Mouse (Mus musculus) CH12.LX (cell line): ENCODE measurements around the gene Arhgef11.

Experiments used
- CTCF ChIP-seq, 2 experiments: IDR thresholded peaks in 1 of 2; conservative IDR thresholded peaks in 1 of 2; 2 replicates each; pipeline ENCODE4 v1.5.1; 2011 to 2012; ENCODE audit warnings: low read depth in 2 of 2, low read length in 2 of 2, improper control_type of control experiment in 1 of 2, inconsistent platforms in 1 of 2, mild to moderate bottlenecking in 1 of 2, moderate library complexity in 1 of 2
- EP300 ChIP-seq: IDR thresholded peaks from 2 replicates; pipeline ENCODE4 v1.6.1; 2011; ENCODE audit warnings: low read length, improper control_type of control experiment
- GABPA ChIP-seq: IDR thresholded peaks from 2 replicates; pipeline ENCODE4 v1.6.1; 2012; ENCODE audit warnings: low read depth, low read length, improper control_type of control experiment, inconsistent platforms; ENCODE audit not compliant: insufficient replicate concordance
- JUN ChIP-seq: IDR thresholded peaks from 2 replicates; pipeline ENCODE4 v1.6.1; 2011; ENCODE audit warnings: low read depth, mild to moderate bottlenecking, low read length, improper control_type of control experiment, moderate library complexity; ENCODE audit not compliant: insufficient read depth
- MAX ChIP-seq: IDR thresholded peaks from 2 replicates; pipeline ENCODE4 v1.6.1; 2011; ENCODE audit warnings: low read length, improper control_type of control experiment
- POLR2A ChIP-seq: IDR thresholded peaks from 2 replicates; pipeline ENCODE4 v1.6.1; 2011; ENCODE audit warnings: low read depth, mild to moderate bottlenecking, improper control_type of control experiment, low read length
- RAD21 ChIP-seq: IDR thresholded peaks from 2 replicates; pipeline ENCODE4 v1.6.1; 2011; ENCODE audit warnings: low read depth, mild to moderate bottlenecking, low read length, improper control_type of control experiment, moderate library complexity
- TBP ChIP-seq: conservative IDR thresholded peaks from 2 replicates; pipeline ENCODE4 v1.6.1; 2011; ENCODE audit warnings: low read depth, low read length, improper control_type of control experiment
- TCF12 ChIP-seq: IDR thresholded peaks from 2 replicates; pipeline ENCODE4 v1.6.1; 2014; ENCODE audit warnings: low read depth, mild to moderate bottlenecking, inconsistent platforms, low read length, improper control_type of control experiment
- UBTF ChIP-seq: IDR thresholded peaks from 2 replicates; pipeline ENCODE4 v1.6.1; 2012; ENCODE audit warnings: low read depth, mild to moderate bottlenecking, inconsistent platforms, low read length, improper control_type of control experiment, moderate library complexity
- USF1 ChIP-seq: IDR thresholded peaks from 2 replicates; pipeline ENCODE4 v1.6.1; 2014; ENCODE audit warnings: low read depth, mild to moderate bottlenecking, inconsistent platforms, low read length, improper control_type of control experiment
- USF2 ChIP-seq: conservative IDR thresholded peaks from 2 replicates; pipeline ENCODE4 v1.6.1; 2011; ENCODE audit warnings: low read depth, low read length, improper control_type of control experiment

DNA sequence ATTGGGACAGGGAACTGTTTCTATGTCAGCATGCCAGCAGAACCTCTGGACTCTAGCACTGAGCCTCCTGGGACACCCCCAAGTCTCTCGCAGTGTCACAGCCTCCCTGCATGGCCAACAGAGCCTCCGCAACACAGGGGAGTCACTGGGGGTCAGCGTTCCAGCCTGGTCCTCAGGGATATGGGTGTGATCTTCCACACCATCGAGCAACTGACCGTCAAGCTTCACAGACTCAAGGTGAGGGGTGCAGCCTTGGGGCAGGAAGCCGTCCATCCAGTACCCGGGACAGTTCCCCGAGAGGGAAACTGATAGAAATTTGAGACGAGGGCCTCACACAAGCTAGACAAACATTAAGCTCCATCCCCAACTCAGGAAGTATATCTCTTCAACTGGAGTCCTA is 118.0 kb downstream of the Arhgef11 start:
- no peak for TF ChIP-seq CTCF (conservative IDR thresholded peaks at IDR 0.05 in 1 of 2, IDR thresholded peaks at IDR 0.05 in 1 of 2; ENCODE audit: low read depth in 2 of 2, low read length in 2 of 2)
- no peak for TF ChIP-seq USF1
- TF ChIP-seq POLR2A, result no peak
- no peak for TF ChIP-seq RAD21
- TF ChIP-seq JUN, result no peak
- TF ChIP-seq USF2, result no peak
- TF ChIP-seq MAX, result no peak
- TF ChIP-seq GABPA, result no peak
- TF ChIP-seq TCF12, result no peak
- TF ChIP-seq EP300, result no peak
- no peak for TF ChIP-seq UBTF
- no peak for TF ChIP-seq TBP
